Mouse (Mus musculus) ES-Bruce4 (cell line): ENCODE measurements around the gene Helz2.

Experiments
- CTCF ChIP-seq: IDR thresholded peaks from one replicate; pipeline ENCODE4 v1.8.1; 2011; ENCODE audit warnings: low read depth, low read length
- EP300 ChIP-seq: IDR thresholded peaks from 2 replicates; pipeline ENCODE4 v1.6.1; 2011; ENCODE audit warnings: low read depth, low read length; ENCODE audit not compliant: insufficient read depth

DNA sequence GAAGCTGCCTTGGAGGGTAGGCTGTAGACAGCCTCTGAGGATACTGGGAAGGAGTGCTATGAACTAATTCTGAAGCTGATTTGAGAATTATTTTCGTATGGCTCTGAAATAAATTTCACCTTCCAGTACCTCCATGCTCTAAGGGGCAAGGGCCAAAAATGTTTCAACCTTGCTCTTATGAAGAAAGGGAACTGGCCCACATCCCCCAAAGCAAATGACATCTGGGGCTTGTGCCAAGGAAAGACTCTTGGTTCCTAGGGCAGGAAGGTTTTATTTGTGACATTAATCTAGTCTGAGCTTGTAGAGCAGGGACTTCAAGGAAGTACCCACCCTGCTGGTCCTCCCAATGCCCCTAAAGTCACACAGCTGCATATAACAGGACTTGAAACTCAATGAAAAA is 10.0 kb upstream of the Helz2 start:
- no peak for TF ChIP-seq CTCF
- TF ChIP-seq EP300, result no peak
